Mouse (Mus musculus) heart, embryonic 15.5 days (tissue): ENCODE measurements around the gene Doxl2. TPM values are rescaled to one million over a fixed set of nuclear protein-coding genes. Genes with fewer than 3 reads are reported as not detected.
"Not testable (repeated sequence)": the region's sequence is repeated elsewhere in the genome, so short reads cannot be mapped to it uniquely, and the experiment has no call there.

ENCODE experiments used
- ATAC-seq: fragments of 200-750 bp; cut with Nextera tagmentation; replicated peaks from 2 replicates; pipeline ENCODE4 v1.8.0; 2017; ENCODE audit warnings: low read depth, moderate TSS enrichment; ENCODE audit not compliant: insufficient number of reproducible peaks, insufficient read depth, low FRiP score
- H3K27ac ChIP-seq: fragments of 300-500 bp; sonication (generic); 2 replicates; pipeline ENCODE4 v1.5.1; 2015; ENCODE audit warnings: mild to moderate bottlenecking, inconsistent platforms
- H3K27me3 ChIP-seq: fragments of 300-500 bp; sonication (generic); 2 replicates; pipeline ENCODE4 v1.6.1; 2015; ENCODE audit warnings: inconsistent platforms
- H3K36me3 ChIP-seq: fragments of 300-500 bp; sonication (generic); 2 replicates; pipeline ENCODE4 v1.6.1; 2015; ENCODE audit warnings: mild to moderate bottlenecking, inconsistent platforms
- H3K4me1 ChIP-seq: fragments of 300-500 bp; sonication (generic); replicated peaks from 2 replicates; pipeline ENCODE4 v1.6.1; 2015; ENCODE audit warnings: inconsistent platforms
- H3K4me2 ChIP-seq: fragments of 300-500 bp; sonication (generic); 2 replicates; pipeline ENCODE4 v1.6.1; 2015; ENCODE audit warnings: inconsistent platforms, mild to moderate bottlenecking, moderate library complexity
- H3K4me3 ChIP-seq: fragments of 300-500 bp; sonication (generic); 2 replicates; pipeline ENCODE4 v1.5.1; 2015; ENCODE audit warnings: mild to moderate bottlenecking, inconsistent platforms
- H3K9ac ChIP-seq: fragments of 300-500 bp; sonication (generic); 2 replicates; pipeline ENCODE4 v1.6.1; 2015; ENCODE audit warnings: mild to moderate bottlenecking, inconsistent platforms
- H3K9me3 ChIP-seq: fragments of 300-500 bp; sonication (generic); replicated peaks from 2 replicates; pipeline ENCODE4 v1.6.1; 2016; ENCODE audit warnings: inconsistent platforms
- WGBS: fragments of 180-500 bp; shearing (Covaris S2); methylation state at CpG from one replicate; pipeline ENCODE4 v1.1.7; 2015; ENCODE audit warnings: mixed read lengths; 5-methylcytosine and 5-hydroxymethylcytosine counted together
- polyA plus RNA-seq: library from polyadenylated mRNA; unstranded; fragments of >200 nt; fragmentation: Nextera tagmentation; extraction: Ambion mirVana; gene quantifications from 2 replicates; pipeline ENCODE4 v1.2.1, GENCODE M21; 2015

Gene Doxl2
- not detected in 2 replicates for polyA plus RNA-seq

- Histone ChIP-seq H3K9ac (no peak within 1 kb of the TSS), H3K4me2 (no peak within 1 kb of the TSS), H3K4me1 (no peaks in the 10 kb centered on the region), H3K27me3 (no peaks in the 10 kb centered on the region), H3K27ac (no peak within 1 kb of the TSS), H3K9me3 (no peaks in the 10 kb centered on the region), H3K4me3 (no peak within 1 kb of the TSS), H3K36me3 (no peaks in the 10 kb centered on the region)
- no peak for ATAC-seq
- WGBS: 80% methylated on average over 2 of the region's 2 CpGs
Measured at GRCm38 (mm10) chr6:48974663-48975062, at the start of gene Doxl2. Gene Doxl2 (plus strand): TSS chr6:48974963.

GRCm38 (mm10) chr6:48929595-48929994 lies 45.2 kb upstream of the Doxl2 start, which contains the start of gene 1600015I10Rik:
Gene 1600015I10Rik (plus strand): TSS chr6:48929895.
- Histone ChIP-seq H3K4me2 (no peak within 1 kb of the TSS), H3K27me3 (no peaks in the 10 kb centered on the region), H3K9ac (no peak within 1 kb of the TSS), H3K4me3 (no peak within 1 kb of the TSS), H3K4me1 (peaks cover 6% of the 10 kb centered on the region; the same call in 1 of the 2 replicates), H3K36me3 (no peaks in the 10 kb centered on the region), H3K9me3 (no peaks in the 10 kb centered on the region), H3K27ac (no peak within 1 kb of the TSS)
- 79% methylated on average over 5 of the region's 5 CpGs for WGBS
- no peak for ATAC-seq

GRCm38 (mm10) chr6:48949596-48949995 lies 25.2 kb upstream of the Doxl2 start:
- no peaks in the 10 kb centered on the region for H3K27me3 ChIP-seq
- 60% methylated on average over 2 of the region's 2 CpGs for WGBS
- no peak overlapping the region for H3K4me2 ChIP-seq
- no peak overlapping the region for H3K27ac ChIP-seq
- ATAC-seq: no peak
- no peaks in the 10 kb centered on the region for H3K4me1 ChIP-seq
- no peaks in the 10 kb centered on the region for H3K36me3 ChIP-seq
- H3K4me3 ChIP-seq: no peak overlapping the region
- H3K9me3 ChIP-seq: no peaks in the 10 kb centered on the region
- no peak overlapping the region for H3K9ac ChIP-seq

- H3K27ac ChIP-seq: no peak overlapping the region
- 76% methylated on average over 5 of the region's 5 CpGs for WGBS
Measured at GRCm38 (mm10) chr6:48950676-48951075, 24.1 kb upstream of the Doxl2 start.

GRCm38 (mm10) chr6:48951630-48952029 lies 23.1 kb upstream of the Doxl2 start:
- Histone ChIP-seq H3K4me1 (no peaks in the 10 kb centered on the region), H3K9me3 (no peaks in the 10 kb centered on the region), H3K4me3 (no peak overlapping the region), H3K9ac (no peak overlapping the region), H3K4me2 (no peak overlapping the region), H3K36me3 (no peaks in the 10 kb centered on the region), H3K27me3 (no peaks in the 10 kb centered on the region), H3K27ac (no peak overlapping the region)
- no peak for ATAC-seq
- WGBS: 80% methylated on average over 6 of the region's 6 CpGs

More at GRCm38 (mm10) chr6:48950676-48951075, 24.1 kb upstream of the Doxl2 start:
- no peaks in the 10 kb centered on the region for H3K9me3 ChIP-seq
- no peak overlapping the region for H3K4me3 ChIP-seq
- H3K27me3 ChIP-seq: no peaks in the 10 kb centered on the region
- H3K9ac ChIP-seq: no peak overlapping the region
- no peaks in the 10 kb centered on the region for H3K4me1 ChIP-seq
- H3K4me2 ChIP-seq: no peak overlapping the region
- no peaks in the 10 kb centered on the region for H3K36me3 ChIP-seq
- ATAC-seq: no peak

- Histone ChIP-seq H3K27me3 (no peaks in the 10 kb centered on the region), H3K4me2 (no peak overlapping the region), H3K9ac (no peak overlapping the region), H3K4me1 (no peaks in the 10 kb centered on the region), H3K27ac (no peak overlapping the region), H3K36me3 (no peaks in the 10 kb centered on the region), H3K9me3 (no peaks in the 10 kb centered on the region), H3K4me3 (no peak overlapping the region)
- WGBS: 73% methylated on average over 5 of the region's 5 CpGs
- ATAC-seq: no peak
Measured at GRCm38 (mm10) chr6:48953220-48953619, 21.5 kb upstream of the Doxl2 start.

- H3K4me3 ChIP-seq: no peak overlapping the region
- no peaks in the 10 kb centered on the region for H3K4me1 ChIP-seq
- 78% methylated on average over 5 of the region's 5 CpGs for WGBS
- H3K27me3 ChIP-seq: no peaks in the 10 kb centered on the region
- no peak overlapping the region for H3K4me2 ChIP-seq
- no peak overlapping the region for H3K27ac ChIP-seq
- H3K9ac ChIP-seq: no peak overlapping the region
- no peaks in the 10 kb centered on the region for H3K9me3 ChIP-seq
- no peaks in the 10 kb centered on the region for H3K36me3 ChIP-seq
- ATAC-seq: no peak
Measured at GRCm38 (mm10) chr6:48954211-48954610, 20.6 kb upstream of the Doxl2 start.

GRCm38 (mm10) chr6:48954946-48955345 lies 19.8 kb upstream of the Doxl2 start:
- no peak for ATAC-seq
- H3K27me3 ChIP-seq: no peaks in the 10 kb centered on the region
- H3K9me3 ChIP-seq: no peaks in the 10 kb centered on the region
- no peaks in the 10 kb centered on the region for H3K4me1 ChIP-seq
- no peaks in the 10 kb centered on the region for H3K36me3 ChIP-seq
- 39% methylated on average over 1 of the region's 1 CpGs for WGBS
- no peak overlapping the region for H3K4me2 ChIP-seq
- H3K4me3 ChIP-seq: no peak overlapping the region
- H3K27ac ChIP-seq: no peak overlapping the region
- H3K9ac ChIP-seq: no peak overlapping the region

- H3K9ac ChIP-seq: no peak overlapping the region
- no peaks in the 10 kb centered on the region for H3K9me3 ChIP-seq
- H3K36me3 ChIP-seq: no peaks in the 10 kb centered on the region
- ATAC-seq: no peak
- H3K4me2 ChIP-seq: no peak overlapping the region
- no peaks in the 10 kb centered on the region for H3K4me1 ChIP-seq
- H3K27me3 ChIP-seq: no peaks in the 10 kb centered on the region
- H3K4me3 ChIP-seq: no peak overlapping the region
- no peak overlapping the region for H3K27ac ChIP-seq
- 76% methylated on average over 4 of the region's 4 CpGs for WGBS
Measured at GRCm38 (mm10) chr6:48956785-48957184, 18.0 kb upstream of the Doxl2 start.

- no peak for ATAC-seq
Measured at GRCm38 (mm10) chr6:48958053-48958452, 16.7 kb upstream of the Doxl2 start.

GRCm38 (mm10) chr6:48959151-48959550 lies 15.6 kb upstream of the Doxl2 start:
- not testable (repeated sequence) for H3K4me1 ChIP-seq, H3K4me3 ChIP-seq, ATAC-seq, H3K27ac ChIP-seq, H3K9ac ChIP-seq, H3K27me3 ChIP-seq, H3K9me3 ChIP-seq, H3K36me3 ChIP-seq, H3K4me2 ChIP-seq
- 37% methylated on average over 7 of the region's 7 CpGs for WGBS

More at GRCm38 (mm10) chr6:48958053-48958452, 16.7 kb upstream of the Doxl2 start:
- Histone ChIP-seq H3K9ac (no peak overlapping the region), H3K36me3 (no peaks in the 10 kb centered on the region), H3K4me2 (no peak overlapping the region), H3K4me3 (no peak overlapping the region), H3K27ac (no peak overlapping the region), H3K27me3 (no peaks in the 10 kb centered on the region), H3K9me3 (no peaks in the 10 kb centered on the region), H3K4me1 (no peaks in the 10 kb centered on the region)
- WGBS: 56% methylated on average over 1 of the region's 1 CpGs

- not testable (repeated sequence) for ATAC-seq, H3K9me3 ChIP-seq, H3K4me1 ChIP-seq, H3K27me3 ChIP-seq, H3K4me3 ChIP-seq, H3K27ac ChIP-seq, H3K4me2 ChIP-seq, H3K36me3 ChIP-seq, H3K9ac ChIP-seq
- 73% methylated on average over 5 of the region's 5 CpGs for WGBS
Measured at GRCm38 (mm10) chr6:48966696-48967095, 8.1 kb upstream of the Doxl2 start.
